Mouse (Mus musculus) layer of hippocampus, postnatal 14 days (tissue): ENCODE measurements around the gene H2-M10.4. TPM values are rescaled to one million over a fixed set of nuclear protein-coding genes. Genes with fewer than 3 reads are reported as not detected.
"Not testable (repeated sequence)": the region's sequence is repeated elsewhere in the genome, so short reads cannot be mapped to it uniquely, and the experiment has no call there.

Source experiments
- DNase-seq, 2 experiments: peaks; one replicate each; pipeline ENCODE4 v3.0.0; 2021 to 2022; ENCODE audit warnings: low spot score in 2 of 2, mixed read lengths in 1 of 2
- long read RNA-seq, 2 experiments: library from polyadenylated mRNA; stranded (forward); transcript quantifications; one replicate each; pipeline ENCODE4 v2.0.0; 2021
- total RNA-seq, 2 experiments: library from RNA; stranded (reverse); gene quantifications; 2 replicates each; pipeline ENCODE4 v1.2.3; 2021

H2-M10.4 gene
- total RNA-seq: not detected
- long read RNA-seq, experiment 1: 0 reads
- long read RNA-seq, experiment 2: 0 reads

DNA sequence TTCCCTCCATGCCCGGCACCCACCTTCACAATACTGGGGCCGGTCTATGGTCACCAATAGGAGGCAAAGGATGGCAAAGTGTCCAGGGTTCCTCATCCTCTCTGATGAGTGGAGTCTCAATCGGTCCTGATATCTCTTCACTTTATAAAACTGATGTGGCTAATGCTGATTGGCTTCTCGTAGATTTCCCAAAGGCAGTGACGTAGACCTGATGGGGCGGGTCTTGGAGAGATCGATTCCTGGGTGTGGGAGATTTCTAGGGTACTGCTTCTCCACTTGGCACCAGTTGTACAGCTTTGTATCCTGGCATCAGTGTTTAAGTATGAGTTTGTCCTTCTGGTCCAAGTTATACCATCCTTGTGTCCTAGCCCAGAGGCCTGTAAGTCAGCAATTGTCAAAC is at the start of gene H2-M10.4:
Gene H2-M10.4, minus strand, starts transcription at position 101 of the 400 bp plus-strand sequence.
- no peak for DNase-seq

DNA sequence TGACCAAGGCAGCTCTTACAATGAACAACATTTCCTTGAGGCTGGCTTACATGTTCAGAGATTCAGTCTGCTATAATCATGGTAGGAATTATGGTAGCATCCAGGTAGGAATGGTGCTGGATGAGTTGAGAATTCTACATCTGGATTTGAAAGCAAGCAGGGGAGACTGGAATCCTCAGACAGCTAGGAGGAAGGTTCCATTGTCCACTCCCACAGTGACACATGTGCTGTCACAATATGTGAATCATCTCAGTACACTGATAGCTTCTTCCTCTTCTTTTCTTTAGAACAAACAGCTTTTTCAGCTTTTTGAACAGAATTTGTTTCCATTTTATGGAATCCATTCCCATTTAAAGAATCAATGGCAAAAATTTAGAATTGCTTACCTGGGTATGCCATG is 41.8 kb upstream of the H2-M10.4 start:
- no peak for DNase-seq

DNA sequence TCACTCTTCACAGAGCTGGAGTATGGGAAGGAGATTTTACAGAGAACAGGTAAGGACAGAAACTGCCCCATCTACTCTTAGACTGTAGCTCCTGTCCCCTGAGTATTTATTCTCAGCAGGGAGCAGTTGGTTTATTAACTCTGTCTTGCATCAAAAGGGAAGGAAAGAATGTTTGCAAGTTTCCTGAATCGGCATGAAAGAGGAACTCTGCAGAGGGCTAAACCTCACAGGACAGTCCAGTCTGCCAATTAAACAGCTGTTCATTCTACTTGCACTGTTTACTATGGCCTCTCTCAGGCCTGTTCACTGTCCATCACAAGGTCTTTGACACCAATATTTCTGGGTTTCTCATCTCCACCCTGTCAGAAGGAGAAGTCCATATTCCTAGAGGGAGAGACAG is 38.3 kb upstream of the H2-M10.4 start:
- DNase-seq: no peak

DNA sequence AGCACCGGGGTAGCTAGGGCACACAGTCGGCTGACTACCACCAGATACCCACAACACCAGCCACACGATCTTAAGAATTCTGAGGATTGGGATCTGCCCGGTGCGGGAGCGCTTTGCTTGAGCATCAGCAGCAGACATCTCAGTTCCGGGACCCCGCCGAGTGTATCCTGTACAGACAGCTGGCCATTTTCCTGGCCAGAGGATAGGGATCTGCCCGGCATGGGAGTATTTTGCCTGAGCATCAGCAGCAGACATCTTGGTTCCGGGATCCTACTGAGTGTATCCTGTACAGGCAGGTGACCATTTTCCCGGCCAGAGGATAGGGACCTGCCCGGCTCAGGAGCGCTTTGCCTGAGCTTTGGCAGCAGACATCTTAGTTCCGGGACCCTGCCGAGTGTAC is 26.0 kb upstream of the H2-M10.4 start:
- not testable (repeated sequence) for DNase-seq

DNA sequence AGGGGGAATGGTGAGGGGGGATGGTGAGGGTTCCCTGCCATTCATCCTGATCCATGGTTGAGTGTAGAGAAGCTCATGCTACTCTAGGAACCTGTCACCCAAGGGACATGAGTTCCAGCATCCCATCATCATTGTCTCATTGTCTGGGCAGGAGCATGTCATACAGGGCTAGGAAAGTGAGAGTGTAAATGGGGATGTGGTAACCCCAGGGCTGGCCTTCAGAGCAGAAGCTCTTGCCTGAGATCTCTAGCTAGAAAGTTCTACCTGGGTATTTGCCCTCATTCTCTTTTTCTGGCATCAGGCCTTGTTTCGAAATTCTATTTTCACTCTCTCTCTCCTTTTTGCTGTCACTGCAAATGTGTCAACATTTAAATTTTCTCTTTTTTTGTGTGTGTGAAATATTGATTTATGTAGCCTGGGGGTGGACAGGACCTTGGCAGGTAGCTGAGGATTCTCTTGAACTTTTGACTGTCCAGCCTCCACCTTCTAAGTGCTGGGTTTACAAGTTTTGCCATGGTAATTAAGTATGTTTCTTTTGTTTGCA is 24.6 kb upstream of the H2-M10.4 start:
- no peak for DNase-seq

DNA sequence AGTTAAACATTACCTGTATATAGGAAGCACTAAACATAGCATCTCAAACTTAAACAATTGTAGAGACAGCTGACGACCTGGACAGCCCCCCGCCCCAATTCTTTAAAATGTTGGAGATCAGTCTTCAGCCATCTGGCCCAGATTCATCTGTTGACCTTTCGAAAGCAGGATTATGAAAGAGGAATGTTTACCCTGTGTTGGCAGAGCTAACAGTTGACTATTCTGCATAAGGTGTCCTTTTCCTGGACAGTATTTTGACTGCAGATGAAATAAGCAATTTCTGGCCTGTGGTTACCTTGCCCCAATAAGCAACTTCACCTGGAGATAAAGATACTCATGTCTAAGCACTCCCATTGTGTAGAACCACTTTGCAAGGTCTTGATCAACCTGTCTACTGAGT is 21.7 kb upstream of the H2-M10.4 start:
- DNase-seq: no peak

DNA sequence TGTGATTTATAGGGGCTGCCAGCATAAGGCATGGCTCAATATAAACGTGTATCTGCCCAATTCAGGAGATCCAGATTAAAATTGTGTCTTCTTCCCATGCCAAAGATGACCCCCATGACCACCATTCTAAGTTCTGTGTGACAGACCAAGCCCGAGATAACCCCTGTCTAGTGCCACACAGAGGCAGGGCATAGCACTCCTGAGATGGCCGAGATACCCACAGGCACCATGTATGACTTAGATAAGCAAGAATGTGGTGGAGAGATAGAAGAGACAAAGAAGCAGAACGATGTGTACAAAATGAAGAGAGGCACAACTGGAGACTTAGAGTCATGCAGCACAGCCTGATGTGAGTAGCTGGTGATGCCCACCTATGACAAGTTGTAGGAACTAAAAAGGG is 5.9 kb downstream of the H2-M10.4 start:
- DNase-seq: no peak

DNA sequence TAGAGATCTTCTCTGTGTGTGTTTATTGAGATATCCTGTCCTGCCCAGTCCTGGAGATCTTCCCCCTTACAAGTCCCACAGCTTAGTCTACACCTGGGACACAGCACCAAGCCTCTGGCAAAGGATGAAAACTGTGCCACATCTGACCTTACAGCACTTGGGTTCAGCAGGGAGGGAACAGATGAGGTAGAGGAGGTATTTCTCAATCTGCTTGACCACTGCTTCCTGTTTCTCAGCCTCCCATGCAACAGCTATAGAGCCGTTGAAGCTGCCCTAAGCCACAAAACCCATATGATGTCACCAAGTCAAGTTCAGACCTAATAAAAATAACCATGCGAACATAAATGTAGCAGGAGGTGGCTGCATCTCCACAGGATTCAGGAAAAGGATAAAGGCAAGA is 30.7 kb downstream of the H2-M10.4 start:
- no peak for DNase-seq

DNA sequence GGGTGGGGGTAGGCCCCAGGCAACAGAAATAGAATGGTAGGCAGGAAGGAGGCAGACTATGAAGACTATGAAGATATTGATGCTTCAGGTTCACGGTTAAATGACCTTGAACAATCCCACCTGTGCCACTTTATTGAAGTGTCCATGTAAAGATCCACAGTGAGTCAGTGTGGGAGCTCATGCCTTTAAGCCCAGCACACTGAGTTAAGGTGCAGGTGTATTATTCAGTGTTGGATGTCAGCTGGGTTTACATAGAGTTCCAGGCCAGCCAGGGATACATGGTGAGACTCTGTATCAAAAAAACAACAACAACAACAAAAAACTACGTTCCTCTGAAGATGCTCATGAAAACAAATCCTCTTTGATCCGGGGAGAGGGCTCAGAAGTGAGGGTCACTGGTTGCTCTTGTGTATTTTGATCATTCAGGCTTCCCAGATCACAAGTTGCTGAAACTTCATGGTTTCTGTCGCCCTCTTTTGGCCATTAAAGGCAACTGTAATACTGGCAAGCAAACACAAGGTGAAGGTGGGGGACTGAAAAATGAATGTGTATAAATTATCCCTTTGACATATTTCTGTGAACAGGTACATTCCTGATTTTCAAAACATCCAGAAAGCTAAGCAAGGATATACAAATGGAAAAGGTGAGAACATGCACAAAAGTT is 43.9 kb downstream of the H2-M10.4 start:
- DNase-seq: peak; percentile 5 to 68

DNA sequence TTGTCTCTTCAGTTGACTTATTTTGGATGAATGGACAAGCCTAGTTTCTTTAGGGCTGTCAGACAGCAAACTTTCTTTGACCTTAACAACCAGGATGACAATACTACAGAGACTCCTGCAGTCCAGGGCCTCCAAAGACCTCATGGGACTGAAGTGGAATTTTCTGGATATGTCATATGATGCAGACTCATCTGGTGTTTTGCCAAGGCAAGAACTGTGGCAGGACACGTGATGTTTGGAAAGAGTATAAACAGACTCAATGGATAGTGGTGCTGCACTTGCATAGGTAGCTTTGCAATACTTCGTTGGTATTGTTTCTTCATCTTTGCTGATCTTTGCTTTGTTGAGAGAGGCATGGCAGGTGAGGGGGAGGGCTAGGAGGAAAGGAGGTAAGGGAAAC is 44.7 kb downstream of the H2-M10.4 start:
- DNase-seq: no peak

DNA sequence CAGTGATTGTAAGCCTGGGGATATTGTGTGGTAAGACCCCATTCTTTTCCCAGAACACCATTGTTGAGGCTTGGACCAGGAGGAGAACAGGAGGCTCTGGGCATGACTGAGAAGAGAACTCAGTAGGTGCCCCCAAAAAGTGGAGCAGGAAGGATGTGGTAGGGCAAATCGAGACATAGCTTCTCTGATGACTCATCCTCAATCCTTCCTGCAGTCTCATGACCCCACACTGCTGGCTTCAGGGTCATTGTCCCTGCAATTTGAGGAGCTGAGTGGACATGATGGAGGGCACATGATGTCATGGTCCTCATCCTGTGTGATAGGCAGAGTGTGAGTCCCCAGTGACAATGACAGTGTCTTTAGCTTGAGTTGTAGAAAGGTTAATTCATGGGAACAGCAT is 46.7 kb downstream of the H2-M10.4 start:
- no peak for DNase-seq

DNA sequence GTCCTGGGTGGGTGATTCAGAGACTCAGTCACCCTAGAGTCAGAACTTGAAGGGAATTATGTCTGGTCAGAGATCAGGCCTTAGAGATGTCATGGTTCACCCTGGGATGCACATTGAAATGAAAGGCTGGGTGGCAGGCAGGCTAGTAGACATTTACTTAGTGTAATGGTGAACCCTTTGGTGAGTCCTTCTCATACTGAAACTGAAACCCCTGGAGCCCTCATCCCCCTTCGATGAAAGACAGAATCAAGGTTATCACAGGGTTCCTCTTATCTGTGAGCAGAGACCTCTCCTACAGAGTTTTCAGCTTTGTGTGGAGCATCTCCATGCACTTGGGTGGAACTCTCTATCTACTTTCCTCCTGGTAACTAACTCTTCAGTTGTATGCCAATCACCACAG is 47.8 kb downstream of the H2-M10.4 start:
- no peak for DNase-seq

Other genes with a start within 250 kb of the H2-M10.4 start
- 10 to 100 TPM; 44.0 to 47.0 TPM for gene Rpp21, start 204.3 kb downstream of the H2-M10.4 start, total RNA-seq
- gene Trim39, start 190.1 kb downstream of the H2-M10.4 start, total RNA-seq: 10 to 100 TPM; 20.4 to 21.4 TPM
- gene H2-M10.2, start 175.8 kb downstream of the H2-M10.4 start, total RNA-seq: not detected
- not detected for gene H2-M10.1, start 136.2 kb downstream of the H2-M10.4 start, total RNA-seq
- not detected for gene H2-M10.3, start 93.9 kb downstream of the H2-M10.4 start, total RNA-seq
- gene H2-M11, start 84.7 kb upstream of the H2-M10.4 start, total RNA-seq: not detected
- gene H2-M9, start 180.3 kb upstream of the H2-M10.4 start, total RNA-seq: not detected
- not detected for gene H2-M1, start 209.9 kb upstream of the H2-M10.4 start, total RNA-seq